Mouse (Mus musculus): ENCODE results near the gene Rap1gap.
A peak's percentile ranks its signal among the peaks of the same experiment; 100 is the strongest.

Rap1gap gene

GRCm38 (mm10) chr4:137724212-137724611 is 59.7 kb downstream of the Rap1gap start:
- peak; percentile 39 to 51 for DNase-seq

DNA sequence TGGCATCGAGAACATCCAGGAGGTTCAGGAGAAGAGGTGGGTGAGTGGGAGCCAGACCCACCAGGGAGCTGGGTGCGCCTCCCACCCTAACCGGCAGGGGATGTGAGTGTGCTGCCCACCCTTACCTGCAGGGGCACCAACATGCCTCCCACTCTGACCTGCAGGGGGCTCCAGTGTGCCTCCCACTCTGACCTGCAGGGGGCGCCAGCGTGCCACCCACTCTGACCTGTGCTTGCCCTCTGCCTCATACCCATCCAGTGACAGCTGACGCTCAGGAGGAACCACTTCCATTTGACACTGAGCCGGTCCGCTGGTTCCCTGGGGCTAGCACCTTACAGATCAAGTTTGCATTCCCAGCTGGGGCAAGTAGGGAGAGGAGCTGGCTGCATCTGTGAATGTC is 60.2 kb downstream of the Rap1gap start:
- DNase-seq = peak; percentile 56 to 68

DNA sequence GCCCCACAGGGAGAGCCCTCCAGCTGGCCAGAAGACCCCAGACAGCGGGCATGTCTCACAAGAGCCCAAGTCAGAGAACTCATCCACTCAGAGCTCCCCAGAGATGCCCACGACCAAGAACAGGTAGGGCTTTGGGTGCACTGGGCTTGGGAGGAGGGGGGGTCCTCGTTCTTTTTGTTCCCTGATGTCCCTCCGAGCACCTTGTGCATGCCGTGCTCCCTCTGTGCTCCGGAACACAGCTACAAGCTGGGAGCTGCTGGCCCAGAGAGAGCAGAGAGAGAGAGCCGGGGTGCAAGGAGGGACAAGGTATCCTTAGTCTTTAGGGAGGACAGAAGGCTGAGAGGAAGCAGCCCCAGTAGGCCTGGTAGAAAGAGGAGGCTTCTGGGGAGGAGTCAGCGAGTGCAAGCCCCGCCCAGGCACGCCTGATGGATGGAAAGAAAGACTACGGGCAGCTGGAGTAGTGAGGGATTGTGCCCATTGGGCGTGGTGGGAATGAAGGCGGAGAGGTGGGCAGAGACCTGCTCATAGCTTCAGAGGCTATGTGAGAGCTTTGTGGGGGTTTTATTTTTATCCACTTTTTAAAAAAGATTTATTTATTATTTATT is 61.1 kb downstream of the Rap1gap start:
- DNase-seq = no peak

- no peak for DNase-seq
These were observed 62.4 kb downstream of the Rap1gap start for GRCm38 (mm10) chr4:137726739-137727505.

DNA sequence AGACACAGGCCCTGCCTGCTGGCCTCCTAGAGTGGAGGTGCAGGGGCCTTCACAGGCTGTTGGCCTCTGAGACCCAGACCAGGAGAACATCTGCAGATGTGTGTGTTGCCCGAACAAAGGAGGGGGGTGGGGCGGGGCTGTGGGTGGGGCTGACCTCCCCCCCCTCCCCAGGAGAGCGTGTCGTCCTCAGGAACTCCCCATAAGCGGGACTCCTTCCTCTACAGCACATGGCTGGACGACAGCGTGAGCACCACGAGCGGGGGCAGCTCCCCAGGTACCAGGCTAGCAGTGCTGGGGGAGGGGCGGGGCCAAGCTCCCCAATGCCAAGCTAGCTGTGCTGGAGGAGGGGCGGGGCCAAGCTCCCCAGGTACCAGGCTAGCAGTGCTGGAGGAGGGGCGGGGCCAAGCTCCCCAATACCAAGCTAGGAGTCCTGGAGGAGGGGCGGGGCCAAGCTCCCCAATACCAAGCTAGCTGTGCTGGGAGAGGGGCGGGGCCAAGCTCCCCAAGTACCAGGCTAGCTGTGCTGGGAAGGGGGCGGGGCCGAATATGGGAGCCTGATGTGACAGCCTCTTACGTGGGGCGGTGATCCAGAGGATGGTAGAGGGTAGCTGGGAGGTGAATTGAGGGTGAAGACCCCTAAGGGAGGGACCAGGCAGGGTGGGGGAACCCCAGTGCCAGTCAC is 63.1 kb downstream of the Rap1gap start:
- DNase-seq = peak; percentile 40 to 66

- DNase-seq = no peak
These were observed 64.1 kb downstream of the Rap1gap start for GRCm38 (mm10) chr4:137728399-137729154.

DNA sequence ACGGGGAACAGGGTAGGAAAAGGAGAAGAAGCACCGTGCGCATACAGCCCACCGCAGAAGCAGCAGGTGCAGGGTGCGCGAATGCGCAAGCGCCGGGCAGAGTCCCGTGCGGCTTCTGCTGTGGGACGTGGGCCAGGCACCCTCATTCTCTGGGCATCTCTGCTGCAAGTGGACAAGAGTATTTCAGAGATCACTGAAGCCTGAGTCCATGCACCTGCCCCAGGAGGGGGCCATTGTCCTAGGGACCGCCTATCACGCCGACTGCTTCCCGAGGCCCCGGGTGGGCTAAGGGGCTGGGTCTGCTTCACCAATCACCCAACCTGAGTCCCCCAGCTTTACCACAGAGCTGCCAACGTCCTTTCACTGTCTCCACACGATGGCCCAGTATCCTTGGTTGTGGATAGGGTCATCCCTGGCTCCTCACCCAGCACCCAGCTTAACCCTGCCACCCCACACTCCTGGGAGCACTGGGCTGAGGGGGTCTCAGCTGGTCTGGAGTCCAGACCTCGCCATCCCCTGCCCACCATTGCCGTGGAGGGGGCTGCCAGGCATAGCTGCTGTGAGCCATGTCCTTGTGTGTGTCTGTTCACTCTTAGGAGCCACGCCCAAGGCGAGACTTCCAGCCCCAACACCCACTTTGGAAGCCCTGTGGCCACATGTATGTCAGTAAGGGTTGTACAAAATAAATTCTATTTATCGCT is 64.8 kb downstream of the Rap1gap start:
- DNase-seq = no peak

DNA sequence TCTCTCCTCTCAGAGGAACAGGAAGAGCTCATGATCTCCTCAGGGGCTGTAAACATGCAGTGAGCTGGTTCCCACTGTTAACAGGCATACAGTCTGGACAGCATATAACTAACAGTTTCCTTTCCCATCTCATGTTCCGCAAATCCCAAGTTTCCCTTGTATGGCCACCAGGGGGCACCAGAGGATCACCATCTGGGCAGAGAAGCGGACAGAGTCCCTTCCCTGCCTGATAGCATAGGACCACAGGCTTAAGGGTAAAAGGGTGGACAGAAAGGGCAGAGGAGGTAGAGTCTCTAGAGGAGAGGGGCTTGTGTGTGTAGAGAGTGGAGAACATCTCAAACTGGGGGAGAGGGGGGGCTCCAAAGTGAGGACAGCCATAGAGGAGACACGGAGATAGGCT is 65.6 kb downstream of the Rap1gap start:
- peak; percentile 80 to 87 for DNase-seq

DNA sequence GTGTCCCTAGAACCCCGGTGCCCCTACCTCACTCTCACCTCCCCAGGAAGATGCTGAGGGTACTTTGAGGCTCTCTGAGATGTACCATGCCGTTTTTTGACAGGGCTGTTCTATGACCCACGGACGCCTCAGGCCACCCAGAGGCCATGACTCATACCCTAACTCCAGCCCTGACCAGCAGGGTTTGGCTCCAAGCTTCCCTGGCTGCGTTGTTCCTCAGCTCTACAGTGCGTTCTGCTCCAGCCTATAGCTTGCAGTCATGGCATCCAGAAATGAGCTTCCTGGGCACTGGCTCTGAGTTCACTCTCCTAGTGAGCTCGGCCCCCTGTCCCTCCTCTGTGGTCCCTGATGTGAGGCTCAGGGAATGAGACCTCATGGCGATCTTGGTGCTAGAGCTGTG is 66.2 kb downstream of the Rap1gap start:
- DNase-seq = no peak

GRCm38 (mm10) chr4:137731891-137732290 is 67.4 kb downstream of the Rap1gap start:
- DNase-seq = no peak

DNA sequence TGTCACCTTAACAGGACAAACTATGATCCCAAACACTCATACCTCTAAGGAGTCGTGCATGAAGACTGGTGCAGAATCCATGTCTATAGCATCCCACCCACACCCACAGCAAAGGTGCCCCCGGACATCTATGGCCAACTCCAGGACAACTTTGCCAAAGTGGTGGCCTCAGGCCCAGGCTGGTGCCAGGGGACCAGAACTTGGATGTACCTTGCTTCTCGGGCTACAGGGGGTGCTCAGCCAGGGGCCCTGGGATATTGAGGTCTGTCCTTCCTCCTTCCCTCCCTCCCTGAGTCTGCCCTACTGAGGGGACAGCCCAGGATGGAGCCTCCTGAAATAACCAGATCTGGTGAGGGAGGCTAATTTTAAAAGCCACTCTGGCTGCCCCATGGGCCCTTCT is 67.8 kb downstream of the Rap1gap start:
- DNase-seq = no peak

DNA sequence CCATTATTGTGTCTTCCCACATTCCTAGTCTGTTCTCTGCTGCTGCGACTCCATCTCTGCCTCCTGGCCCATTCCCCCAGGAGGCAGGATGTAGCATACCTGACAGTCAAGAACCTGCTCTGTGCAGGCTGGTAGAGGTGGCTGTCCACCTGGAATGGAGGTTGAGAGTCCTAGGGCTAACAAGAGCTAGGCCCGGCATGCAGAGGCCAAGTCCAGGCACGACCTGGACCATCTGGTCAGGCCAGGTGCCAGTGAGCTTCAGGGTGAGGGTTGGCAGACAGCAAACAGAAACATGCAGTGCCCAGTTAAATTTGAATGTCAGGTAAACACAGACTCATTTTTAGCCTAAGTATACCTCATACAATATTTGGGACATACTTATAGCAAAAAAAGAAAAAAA is 68.4 kb downstream of the Rap1gap start:
- DNase-seq = no peak

GRCm38 (mm10) chr4:137733459-137733858 is 68.9 kb downstream of the Rap1gap start:
- DNase-seq = no peak

DNA sequence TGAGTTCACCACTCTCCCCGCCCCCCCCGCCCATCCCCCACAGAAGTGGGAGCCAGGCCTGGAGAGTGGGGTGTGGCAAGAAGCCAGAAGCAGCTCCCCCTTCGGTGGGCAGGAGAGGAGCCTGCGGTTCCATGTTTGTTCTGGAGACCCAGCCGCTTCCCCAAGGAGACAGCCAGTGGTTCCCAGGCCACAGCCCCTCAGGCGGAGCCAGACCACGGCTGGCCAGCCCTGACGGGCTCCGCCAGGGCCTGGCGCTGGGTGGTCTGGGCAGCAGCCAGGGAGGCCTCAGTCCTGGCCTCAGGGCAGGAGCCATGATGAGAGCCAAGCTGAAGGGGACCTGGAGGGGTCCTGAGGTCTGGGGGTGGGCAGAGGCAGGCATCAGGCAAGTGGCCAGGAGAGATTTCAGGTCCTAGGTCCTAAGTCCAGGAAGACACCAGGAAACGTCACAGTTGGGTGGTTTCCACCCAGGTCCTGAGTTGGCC is 71.7 kb downstream of the Rap1gap start:
- DNase-seq = no peak

GRCm38 (mm10) chr4:137737760-137738159 is 73.2 kb downstream of the Rap1gap start:
- DNase-seq = no peak

DNA sequence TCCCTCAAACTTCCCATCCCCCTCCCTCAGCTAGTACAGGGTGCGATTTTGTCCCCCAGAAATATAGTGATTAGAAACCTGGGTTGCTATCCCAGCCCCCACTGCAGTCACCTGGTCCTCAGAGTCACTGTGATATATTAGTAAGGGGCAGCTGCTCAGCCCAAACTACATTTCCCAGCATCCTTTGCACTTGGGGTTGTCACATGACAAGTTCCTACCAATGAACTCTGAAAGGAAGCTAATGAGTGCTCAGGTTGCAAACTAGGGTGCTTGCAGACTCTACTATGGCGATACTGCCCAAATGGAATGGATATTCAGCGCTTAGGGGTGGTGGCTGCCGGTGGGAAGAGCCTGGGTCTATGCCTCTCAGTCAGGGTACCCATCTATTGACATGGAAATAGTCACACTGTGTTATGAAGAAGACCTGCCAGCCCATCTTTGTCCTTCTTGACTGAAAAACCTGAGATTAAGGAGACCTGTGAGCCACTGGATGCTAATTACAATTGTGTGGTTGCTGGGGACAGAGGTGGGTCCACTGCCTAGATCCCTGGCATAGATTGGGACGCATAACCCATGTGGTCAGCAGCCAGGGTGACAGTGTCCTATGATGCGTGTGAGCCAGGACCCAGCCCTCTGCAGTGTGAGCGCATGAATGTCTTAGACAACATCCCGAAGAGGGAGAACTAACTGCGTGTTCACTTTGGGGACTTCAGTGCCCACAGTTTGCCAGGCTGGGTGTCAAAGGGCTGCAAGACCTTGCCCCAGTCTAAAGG is 74.8 kb downstream of the Rap1gap start:
- DNase-seq = no peak

DNA sequence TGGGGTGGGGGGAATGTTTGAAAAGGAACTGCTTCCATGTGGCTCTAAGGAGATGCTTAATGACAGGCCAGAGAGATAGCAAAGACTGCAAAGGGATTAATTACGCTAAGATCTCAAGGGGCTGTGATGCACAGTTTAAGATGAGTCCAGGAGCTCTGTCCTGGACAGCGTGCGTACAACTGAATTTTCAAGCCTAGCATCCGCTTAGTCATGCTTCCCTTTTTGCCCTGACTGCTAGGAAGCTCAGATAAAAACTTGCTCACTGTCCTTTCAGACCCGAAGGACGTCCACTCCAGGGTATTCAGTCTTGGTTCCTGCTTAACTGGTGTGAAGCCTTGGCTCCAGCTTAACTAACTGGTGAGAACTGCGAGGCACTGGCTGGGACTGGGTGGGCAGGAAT is 75.8 kb downstream of the Rap1gap start:
- DNase-seq = no peak

- no peak for DNase-seq
These were observed 79.3 kb downstream of the Rap1gap start for GRCm38 (mm10) chr4:137743791-137744190.

DNA sequence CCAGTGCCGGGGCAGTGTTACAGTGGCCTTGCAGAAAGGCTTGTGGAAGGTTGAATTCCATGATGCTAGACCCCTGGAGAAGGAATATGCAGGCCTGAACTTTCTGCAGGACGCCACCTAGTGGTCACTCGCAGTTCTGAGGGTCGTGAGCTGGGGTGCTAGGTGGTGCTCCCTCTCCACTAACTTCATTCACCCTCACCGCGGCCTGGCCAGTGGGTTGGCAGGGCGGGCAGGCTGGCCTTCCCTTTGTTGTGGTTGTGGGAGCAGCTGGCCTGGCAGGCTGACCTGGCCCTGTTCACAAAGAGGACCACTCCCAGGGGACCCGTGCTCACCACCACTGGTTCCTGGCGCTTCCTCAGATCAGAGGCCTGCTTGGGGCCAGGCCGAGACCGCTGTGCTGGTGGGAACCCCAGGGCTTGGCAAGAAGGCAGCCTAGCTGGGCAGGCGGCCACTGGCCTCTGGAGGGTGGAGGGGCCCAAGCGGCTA is 80.0 kb downstream of the Rap1gap start:
- no peak for DNase-seq

- DNase-seq = no peak
These were observed 82.6 kb downstream of the Rap1gap start for GRCm38 (mm10) chr4:137747091-137747490.

- no peak for DNase-seq
These were observed 83.1 kb downstream of the Rap1gap start for GRCm38 (mm10) chr4:137747590-137747989.
